Mouse (Mus musculus) granulocyte monocyte progenitor cell, adult 5-6 weeks (primary cell): Measurements from ENCODE around the gene Prdm10. TPM values are rescaled to one million over a fixed set of nuclear protein-coding genes. Genes with fewer than 3 reads are reported as not detected.

ENCODE experiments used
- ATAC-seq: replicated peaks from 2 replicates; pipeline ENCODE4 v1.8.0; 2016; ENCODE audit warnings: mild to moderate bottlenecking, moderate TSS enrichment, inconsistent platforms; ENCODE audit not compliant: poor library complexity, severe bottlenecking
- total RNA-seq, 2 experiments: library from RNA; stranded (forward) in 1 of 2; stranded (reverse) in 1 of 2; fragments of 200-712, 200-1000 nt in 1 of 2; fragments of >200 nt in 1 of 2; fragmentation: Nextera tagmentation in 1 of 2; gene quantifications; 2 replicates each; pipeline ENCODE4 v1.2.3; 2014 to 2017

Gene Prdm10
- total RNA-seq, 2 experiments from 2014 or later = 7.3 to 12.4 TPM

DNA sequence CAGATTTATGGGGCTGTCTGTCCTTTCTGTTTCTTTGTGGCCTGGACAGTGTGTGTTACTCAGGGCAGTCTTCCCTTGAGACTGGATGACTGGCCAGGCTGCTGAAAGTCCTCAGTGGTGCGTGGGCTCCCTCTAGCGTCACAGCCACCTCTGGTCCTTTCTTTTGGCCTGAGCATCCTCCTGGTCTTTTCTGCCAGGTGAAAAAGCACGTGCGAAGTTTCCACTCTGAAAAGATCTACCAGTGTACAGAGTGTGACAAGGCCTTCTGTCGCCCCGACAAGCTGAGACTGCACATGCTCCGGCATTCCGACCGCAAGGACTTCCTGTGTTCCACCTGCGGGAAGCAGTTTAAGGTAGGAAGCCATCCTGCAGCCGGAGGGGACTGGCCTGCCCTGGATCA lies 68.6 kb downstream of the Prdm10 start:
- peak; percentile 87 for ATAC-seq

DNA sequence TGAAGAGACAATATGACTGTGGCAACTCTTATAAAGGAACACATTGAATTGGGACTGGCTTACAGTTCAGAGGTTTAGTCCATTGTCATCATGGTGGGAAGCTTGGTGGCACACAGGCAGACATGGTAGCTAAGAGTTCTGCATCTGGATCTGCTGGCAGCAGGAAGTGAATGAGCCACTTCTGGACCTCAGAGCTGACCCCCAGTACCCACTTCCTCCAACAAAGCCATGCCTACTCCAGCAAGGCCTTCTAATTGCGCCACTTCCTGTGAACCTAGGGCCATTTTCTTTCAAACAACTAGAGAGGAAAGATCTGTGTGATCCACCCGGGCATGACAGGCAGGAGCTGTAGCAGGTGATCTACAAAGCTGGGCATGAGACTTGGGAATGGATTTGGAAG lies 72.4 kb downstream of the Prdm10 start:
- ATAC-seq = peak; percentile 87

DNA sequence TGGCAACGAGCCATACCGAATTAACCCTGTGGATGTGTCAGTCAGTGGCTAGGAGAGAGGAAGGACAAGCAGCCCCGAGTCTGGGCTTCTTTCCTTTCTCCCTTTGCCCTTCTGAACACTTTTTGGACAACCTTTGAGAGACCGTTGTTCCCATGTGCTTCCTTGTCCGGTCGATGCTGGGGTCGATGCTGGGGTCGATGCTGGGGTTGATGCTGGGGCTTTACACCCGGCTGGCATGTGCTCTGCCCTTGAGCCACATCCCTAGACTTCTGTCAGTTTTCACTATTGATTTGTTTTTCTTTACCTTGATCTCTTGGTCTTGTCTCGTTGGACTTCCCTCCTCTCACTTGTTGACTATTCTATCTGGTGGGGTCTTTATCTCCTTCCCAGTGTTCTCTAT lies 73.2 kb downstream of the Prdm10 start:
- ATAC-seq = no peak

GRCm38 (mm10) chr9:31354051-31354450 lies 73.7 kb downstream of the Prdm10 start:
- ATAC-seq = no peak

DNA sequence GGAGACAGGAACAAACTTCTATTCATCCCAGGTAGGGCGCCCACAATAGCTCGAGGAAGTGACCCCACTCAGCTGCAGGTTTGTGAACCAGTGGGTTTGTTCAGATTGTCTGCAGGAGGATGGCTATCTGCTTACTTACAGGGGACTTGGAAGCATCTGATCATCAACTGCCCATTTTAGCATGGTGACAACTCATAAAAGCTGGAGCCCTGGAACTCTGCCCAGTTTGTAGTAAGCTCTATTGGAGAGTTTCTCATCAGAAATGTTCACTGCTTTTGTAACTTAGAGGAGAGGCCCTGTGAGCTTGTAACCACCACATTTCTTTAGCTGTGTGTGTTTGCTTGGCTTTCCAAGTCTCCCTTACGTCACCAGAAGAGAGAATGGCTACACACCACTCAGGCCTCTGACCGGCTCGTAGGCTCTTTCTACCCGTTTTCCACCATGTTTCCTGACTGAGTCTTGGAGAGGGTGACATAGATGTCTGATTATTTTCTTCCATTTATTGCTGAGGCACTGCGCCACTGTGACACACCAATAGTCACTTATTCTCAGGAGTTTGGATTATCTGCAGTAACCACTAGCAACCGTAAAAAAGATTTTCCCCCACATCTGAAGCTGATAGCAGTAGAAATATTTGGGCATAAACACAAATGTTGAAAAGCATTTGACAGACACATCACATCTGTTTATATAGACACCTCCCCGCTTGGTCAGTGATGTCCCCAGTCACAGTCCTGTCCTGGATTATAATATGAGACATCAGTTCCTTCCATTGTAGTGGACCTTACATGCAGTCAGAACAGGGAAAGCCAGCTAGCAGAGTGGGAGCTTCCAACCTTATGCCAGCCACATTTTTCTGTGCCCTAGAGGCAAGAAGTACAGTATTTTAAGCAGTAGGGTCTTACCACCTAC lies 83.6 kb downstream of the Prdm10 start:
- ATAC-seq = no peak

DNA sequence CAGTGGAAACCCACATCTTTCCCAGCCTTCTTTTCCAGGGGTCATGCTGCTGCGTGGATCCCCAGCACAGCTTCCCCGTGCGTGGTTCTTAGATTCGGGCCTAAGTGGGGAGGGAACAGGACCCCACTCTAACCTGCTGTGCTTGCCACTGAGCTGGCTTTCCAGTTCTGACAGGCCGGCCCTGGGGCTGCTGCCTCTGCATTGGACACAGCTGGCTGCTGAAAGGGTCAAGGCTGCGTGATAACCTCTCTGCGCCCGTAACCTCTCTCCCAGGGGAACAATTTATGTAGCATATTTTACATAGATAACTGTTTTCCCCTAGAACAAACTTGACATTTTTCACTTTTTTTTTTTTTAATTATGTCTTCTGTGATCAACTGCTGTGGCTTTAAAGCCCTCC lies 84.7 kb downstream of the Prdm10 start:
- no peak for ATAC-seq

- no peak for ATAC-seq
Observed at GRCm38 (mm10) chr9:31371740-31372139, 91.4 kb downstream of the Prdm10 start.

GRCm38 (mm10) chr9:31376661-31377060 lies 96.3 kb downstream of the Prdm10 start:
- ATAC-seq = no peak

- no peak for ATAC-seq
Observed at GRCm38 (mm10) chr9:31384786-31385499, 104.6 kb downstream of the Prdm10 start.

DNA sequence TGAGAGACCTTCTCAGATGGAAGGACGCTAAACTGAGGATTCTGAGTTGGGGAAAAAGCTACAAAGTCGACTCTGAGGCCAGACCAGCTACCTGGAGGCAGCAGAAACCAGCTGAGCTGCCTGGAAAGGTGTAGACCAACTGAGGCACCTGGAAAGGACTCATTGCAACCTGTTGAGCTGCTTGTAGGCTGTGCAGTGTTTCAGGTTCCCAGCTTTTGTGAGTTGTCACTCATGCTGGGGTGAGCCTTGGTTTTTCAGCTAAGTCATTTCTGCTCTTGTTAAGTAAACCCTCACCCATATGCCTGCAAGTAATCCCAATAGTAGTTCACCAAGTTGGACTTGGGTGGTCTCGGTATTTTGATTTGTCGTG lies 105.1 kb downstream of the Prdm10 start:
- peak; percentile 17; the same call in 1 of the 2 replicates for ATAC-seq

GRCm38 (mm10) chr9:31385947-31386354 lies 105.6 kb downstream of the Prdm10 start, which contains the start of gene Nfrkb:
Nfrkb (plus strand) TSS chr9:31386192.
- peak; percentile 99 for ATAC-seq

GRCm38 (mm10) chr9:31386368-31387180 lies 106.2 kb downstream of the Prdm10 start:
- peak; percentile 10; the same call in 1 of the 2 replicates for ATAC-seq

- ATAC-seq = no peak
Observed at GRCm38 (mm10) chr9:31387206-31387605, 106.9 kb downstream of the Prdm10 start.

DNA sequence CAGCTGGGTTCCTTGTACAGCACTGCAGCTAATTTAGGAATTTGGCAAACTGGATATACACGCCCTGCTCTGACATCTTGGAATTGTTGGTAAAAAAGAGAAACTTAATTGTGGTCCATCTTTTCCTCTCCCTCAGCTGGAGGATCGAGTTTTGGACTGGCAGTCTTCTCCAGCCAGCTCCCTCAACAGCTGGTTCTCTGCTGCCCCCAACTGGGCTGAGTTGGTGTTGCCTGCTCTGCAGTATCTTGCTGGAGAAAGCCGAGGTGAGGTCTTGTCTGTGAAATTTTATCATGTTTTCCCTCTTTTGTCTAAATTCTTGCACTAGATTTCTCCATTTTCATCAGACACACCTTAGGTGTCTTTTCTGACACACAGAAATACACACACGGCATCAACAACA lies 120.1 kb downstream of the Prdm10 start:
- ATAC-seq = peak; percentile 90

DNA sequence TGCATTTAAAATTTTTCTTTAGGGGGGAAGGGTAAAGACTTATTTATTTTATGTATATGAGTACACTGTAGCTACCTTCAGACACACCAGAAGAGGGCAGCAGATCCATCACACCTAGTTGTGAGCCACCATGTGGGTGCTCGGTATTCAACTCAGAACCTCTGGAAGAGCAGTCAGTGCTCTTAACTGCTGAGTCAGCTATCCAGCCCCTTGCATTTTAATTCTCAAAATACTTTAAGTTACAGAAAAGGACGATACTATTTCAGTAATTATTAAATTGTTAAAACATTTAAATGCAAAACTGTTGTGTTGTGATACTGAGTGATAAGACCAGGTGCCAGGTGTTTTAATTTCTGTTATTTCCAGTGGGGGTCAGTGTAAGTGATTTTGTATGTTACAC lies 124.0 kb downstream of the Prdm10 start:
- no peak for ATAC-seq

- ATAC-seq = peak; percentile 81
Observed at GRCm38 (mm10) chr9:31405217-31405616, 124.9 kb downstream of the Prdm10 start.

DNA sequence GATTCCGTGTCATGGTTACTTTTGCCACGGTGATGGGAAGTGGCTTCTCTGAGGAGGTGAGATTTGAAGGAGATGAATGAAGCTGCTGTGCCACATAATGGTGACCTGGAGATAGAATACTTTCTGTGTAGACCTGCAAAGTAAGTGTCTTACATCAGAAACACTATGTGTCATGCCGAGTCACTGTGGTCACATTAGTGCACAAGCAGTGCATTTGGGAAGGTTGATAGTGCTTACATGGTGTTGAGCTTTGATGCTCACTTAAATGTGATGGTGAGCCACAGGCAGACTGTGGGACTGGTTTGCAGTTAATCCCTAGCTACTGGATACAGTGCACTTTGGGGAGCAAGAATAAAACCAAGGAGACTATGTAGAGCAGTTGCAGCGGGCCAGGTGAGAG lies 131.8 kb downstream of the Prdm10 start:
- ATAC-seq = no peak

DNA sequence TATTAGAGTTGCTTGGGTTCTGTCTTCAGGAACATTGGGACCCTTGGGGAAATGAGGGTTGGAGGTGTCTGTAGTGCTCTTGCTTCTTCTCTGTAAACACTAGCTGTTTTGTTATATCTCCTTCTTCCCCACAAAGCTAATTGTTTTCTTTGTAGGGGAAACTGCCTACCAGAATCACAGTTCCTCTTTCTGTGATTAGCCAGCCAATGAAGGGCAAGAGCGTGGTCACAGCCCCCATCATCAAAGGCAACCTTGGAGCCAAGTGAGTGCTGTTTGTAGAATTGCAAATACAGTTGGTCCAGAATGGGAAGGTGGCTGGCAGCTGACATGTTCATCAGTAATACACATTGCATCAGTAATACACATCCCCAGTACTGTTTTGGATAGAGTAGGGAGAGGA lies 138.5 kb downstream of the Prdm10 start:
- peak; percentile 77 for ATAC-seq

GRCm38 (mm10) chr9:31422143-31422542 lies 141.8 kb downstream of the Prdm10 start:
- ATAC-seq = no peak

DNA sequence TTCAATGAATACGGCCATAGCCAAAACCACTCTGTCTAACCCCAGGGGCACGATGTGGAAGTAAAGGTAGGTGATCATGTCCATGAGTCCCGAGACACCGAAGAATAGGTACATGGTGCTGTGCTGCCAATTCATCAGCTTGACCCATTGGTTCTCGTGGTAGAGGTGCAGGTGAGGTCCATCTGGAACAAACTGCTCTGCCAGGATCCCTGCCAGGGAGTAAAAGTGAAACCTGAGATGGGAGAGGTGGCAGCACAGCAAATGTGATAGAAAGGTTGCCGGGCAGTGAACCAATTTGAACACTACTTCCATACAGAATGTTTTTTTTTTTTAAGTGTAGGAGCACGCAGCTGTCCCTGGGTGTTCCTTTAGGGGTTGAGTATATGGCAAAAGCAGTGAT lies 148.6 kb downstream of the Prdm10 start:
- ATAC-seq = no peak

- no peak for ATAC-seq
Observed at GRCm38 (mm10) chr9:31430011-31430410, 149.7 kb downstream of the Prdm10 start.
